Mouse (Mus musculus) Patski (cell line): ENCODE measurements around the gene Ccr6. TPM values are rescaled to one million over a fixed set of nuclear protein-coding genes. Genes with fewer than 3 reads are reported as not detected.

Experiments used
- ATAC-seq: fragments of 100-300 bp; one replicate; pipeline ENCODE4 v1.8.0; 2021
- CTCF ChIA-PET: fragments of 350-600 bp; sonication (Branson Sonifier 250); formaldehyde crosslinking; loops from one replicate; lab custom pipeline; 2022; ENCODE audit warnings: inconsistent platforms; lab: Charles Lee
- POLR2A ChIA-PET: fragments of 350-600 bp; sonication (Branson Sonifier 250); formaldehyde crosslinking; loops from one replicate; lab custom pipeline; 2022; ENCODE audit warnings: antibody characterized with exemption, inconsistent platforms; lab: Charles Lee
- DNase-seq: peaks from one replicate; pipeline ENCODE4 v3.0.0-alpha.2; 2011; ENCODE audit warnings: low read depth, low spot score
- H3K27me3 ChIP-seq: fragments of 371-371 bp; one replicate; pipeline ENCODE4 v1.5.1; 2021
- CTCF ChIP-seq: fragments of 100-300 bp; IDR thresholded peaks from one replicate; pipeline ENCODE4 v1.5.1; 2021
- in situ Hi-C: fragments of 300-500 bp; cut with MboI; formaldehyde crosslinking; loops from 3 replicates; pipeline ENCODE4 v1.11.1; 2018; ENCODE audit warnings: low pct_unique_long_range_greater_than_20kb, mixed read lengths
- polyA plus RNA-seq: library from polyadenylated mRNA; unstranded; gene quantifications from one replicate; pipeline ENCODE4 v1.2.3, GENCODE M21; 2021

Ccr6 gene
- polyA plus RNA-seq, 1 experiment from 2014 or later: not detected

DNA sequence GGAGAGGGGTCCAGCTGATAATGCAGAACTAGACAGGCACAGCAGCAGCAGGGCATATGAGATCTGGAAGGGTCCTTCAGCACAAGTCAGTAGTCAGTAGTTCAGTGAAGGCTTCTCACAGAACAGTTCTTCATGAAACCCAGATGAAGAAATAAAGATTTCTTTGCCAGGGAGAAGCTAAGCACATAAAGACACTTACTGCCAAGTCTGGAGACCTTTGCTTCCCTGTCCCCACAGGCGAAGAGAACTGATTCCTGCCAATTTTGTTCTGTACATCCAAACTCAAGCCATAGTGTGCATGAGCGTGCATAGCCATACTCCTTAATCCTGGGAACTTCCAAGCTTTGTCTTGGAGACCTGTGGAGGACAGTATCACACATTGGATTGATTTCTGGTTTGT is 62.4 kb downstream of the Ccr6 start:
- no peak for TF ChIP-seq CTCF

DNA sequence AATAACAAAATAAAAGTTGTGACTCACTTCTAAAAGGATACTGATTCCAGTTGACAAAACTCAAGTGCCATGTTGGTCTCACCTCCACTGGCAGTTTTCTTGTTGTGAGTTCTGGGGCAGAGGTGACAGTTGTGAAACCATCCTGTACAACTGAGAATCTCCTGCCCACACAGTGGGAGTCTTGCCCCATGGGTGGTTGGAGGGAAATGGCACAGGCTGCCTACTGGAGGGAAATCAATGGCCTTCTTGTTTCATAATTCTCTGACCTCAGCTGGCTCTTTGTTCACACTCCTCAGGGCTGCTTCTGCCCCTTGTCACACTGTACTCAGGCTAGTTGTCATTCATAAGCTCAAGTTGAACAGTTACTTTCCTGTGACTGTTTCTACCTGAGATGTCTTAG is 63.7 kb downstream of the Ccr6 start:
- no peaks in the 10 kb centered on the region for H3K27me3 ChIP-seq
- no peak for TF ChIP-seq CTCF
- in situ Hi-C loops: no loop called here
- DNase-seq: no peak
- no peak for ATAC-seq
- CTCF ChIA-PET: no interaction called here
- POLR2A ChIA-PET: no interaction called here

More for the DNA sequence above, 62.4 kb downstream of the Ccr6 start:
- no peaks in the 10 kb centered on the region for H3K27me3 ChIP-seq
- ATAC-seq (no peak), DNase-seq (no peak)
- in situ Hi-C loops: no loop called here
- POLR2A ChIA-PET: no interaction called here
- CTCF ChIA-PET: interaction anchor here (0.7 kb wide), 1 partner anchor 18 kb away, joined by 3 read pairs; no protein-coding TSS in a partner anchor

- TF ChIP-seq CTCF: no peak
- ChIA-PET POLR2A (no interaction called here), CTCF (no interaction called here)
- ATAC-seq (no peak), DNase-seq (no peak)
- in situ Hi-C loops: no loop called here
- H3K27me3 ChIP-seq: no peaks in the 10 kb centered on the region
These were observed 65.7 kb downstream of the Ccr6 start for GRCm38 (mm10) chr17:8301515-8301914.

DNA sequence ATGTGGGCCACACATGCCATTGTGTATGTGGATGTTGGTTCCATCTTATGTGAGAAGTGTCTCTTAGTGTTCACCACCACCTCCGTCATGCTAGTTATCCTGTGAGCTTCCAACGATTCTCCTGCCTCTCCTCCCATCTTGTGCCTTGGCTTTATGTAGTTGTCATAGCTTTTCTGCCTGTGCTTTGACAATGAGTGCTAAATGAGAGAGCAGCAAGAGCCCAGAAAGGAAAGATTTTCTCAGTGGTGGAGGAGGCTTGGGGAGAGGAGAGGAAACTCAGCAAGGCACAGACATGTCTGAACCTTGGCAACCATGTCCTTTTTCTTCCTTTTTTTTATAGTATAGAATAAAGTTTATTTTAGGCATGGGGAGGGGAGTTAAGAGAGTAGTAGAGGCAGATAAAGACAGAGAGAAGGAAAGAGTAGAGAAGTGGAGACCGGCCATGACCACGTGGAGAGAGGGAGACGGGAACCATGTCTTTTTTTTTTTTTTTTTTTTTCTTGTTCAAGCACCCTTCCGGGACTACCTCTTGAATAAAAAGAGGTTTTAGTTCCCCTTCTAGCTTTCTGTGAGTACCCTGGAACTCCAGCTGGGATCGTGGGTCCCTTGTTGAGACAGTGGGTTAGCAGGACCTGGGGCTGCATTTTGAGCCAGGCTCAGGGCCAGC is 67.1 kb downstream of the Ccr6 start:
- no peak for DNase-seq
- no peaks in the 10 kb centered on the region for H3K27me3 ChIP-seq
- in situ Hi-C loops: no loop called here
- POLR2A ChIA-PET: no interaction called here
- TF ChIP-seq CTCF: no peak
- CTCF ChIA-PET: interaction anchor here (0.9 kb wide), 1 partner anchor 15 kb away, joined by 3 read pairs; no protein-coding TSS in a partner anchor
- no peak for ATAC-seq

DNA sequence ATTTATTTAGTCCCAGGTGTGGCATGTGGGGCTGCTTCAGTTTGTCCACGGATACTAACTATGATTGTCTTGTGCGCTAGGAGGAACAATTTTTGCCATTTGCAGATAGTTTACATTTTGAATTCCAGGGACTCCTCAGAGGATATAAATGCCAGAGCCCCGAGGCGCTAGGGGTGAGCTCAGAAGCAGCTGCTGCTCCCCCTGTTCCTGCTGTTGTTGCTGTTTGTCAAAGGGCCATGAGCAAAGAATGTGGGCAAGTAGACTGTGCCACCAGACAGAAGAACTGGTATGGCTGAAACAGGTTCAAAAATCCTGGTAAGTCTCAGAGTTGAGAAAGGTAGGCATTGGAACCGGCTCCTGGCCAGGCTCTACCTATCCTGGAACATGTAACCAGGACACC is 67.8 kb downstream of the Ccr6 start:
- TF ChIP-seq CTCF: no peak
- ATAC-seq (no peak), DNase-seq (no peak)
- in situ Hi-C loops: no loop called here
- CTCF ChIA-PET: no interaction called here
- no peaks in the 10 kb centered on the region for H3K27me3 ChIP-seq
- POLR2A ChIA-PET: no interaction called here

DNA sequence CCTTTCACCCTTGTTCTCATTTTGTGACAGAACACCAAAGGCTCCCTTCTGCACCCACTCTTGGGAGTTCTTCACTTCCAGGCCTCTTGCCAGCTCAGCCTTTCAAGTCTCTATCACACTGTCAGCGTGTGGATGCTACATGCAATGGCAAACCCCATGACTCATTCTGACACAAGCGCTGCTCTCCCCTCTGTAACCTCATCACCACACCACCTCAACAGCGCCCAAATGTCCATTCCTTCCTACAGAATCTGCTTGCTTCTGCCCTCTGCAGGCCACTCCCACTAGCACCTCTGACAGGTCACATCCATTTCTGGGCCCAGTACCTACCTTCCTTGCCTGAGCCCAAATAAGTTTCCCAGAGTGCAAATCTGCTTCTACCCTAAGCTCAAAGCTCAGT is 70.0 kb downstream of the Ccr6 start:
- DNase-seq (no peak), ATAC-seq (peak; percentile 50)
- ChIA-PET CTCF (interaction anchor here (1.9 kb wide), 1 partner anchor 41 kb away, joined by 5 read pairs; no protein-coding TSS in a partner anchor), POLR2A (no interaction called here)
- H3K27me3 ChIP-seq: no peaks in the 10 kb centered on the region
- no peak for TF ChIP-seq CTCF
- in situ Hi-C loops: no loop called here

Other genes starting within 250 kb of the Ccr6 start
- gene Gm49673, start 88.3 kb upstream of the Ccr6 start, polyA plus RNA-seq: 0.18 TPM
- 36.5 TPM for gene Rnaset2a, start 87.9 kb upstream of the Ccr6 start, polyA plus RNA-seq
- gene Fgfr1op, start 70.5 kb upstream of the Ccr6 start, polyA plus RNA-seq: 33.1 TPM
- gene Mpc1, start 46.9 kb downstream of the Ccr6 start, polyA plus RNA-seq: 168 TPM
- gene Sft2d1, start 75.1 kb downstream of the Ccr6 start, polyA plus RNA-seq: 61.2 TPM
- gene Prr18, start 101.4 kb downstream of the Ccr6 start, polyA plus RNA-seq: 0.19 TPM
- 0.05 TPM for gene T2, start 119.9 kb downstream of the Ccr6 start, polyA plus RNA-seq
- gene T, start 198.4 kb downstream of the Ccr6 start, polyA plus RNA-seq: not detected